Mouse (Mus musculus) adrenal gland (tissue): Measurements from ENCODE around the gene Trim27.

Experiments used
- intact Hi-C: fragments of 180-260 bp; cut with DNase I; formaldehyde crosslinking; loops from one replicate; pipeline ENCODE4 v1.15.1; 2025

The Trim27 gene

GRCm38 (mm10) chr13:21171156-21171530, 8.1 kb upstream of the Trim27 start:
- intact Hi-C loops, result loop anchor here (5.0 kb wide), 1 partner anchor 541 kb away; no protein-coding TSS in a partner anchor

GRCm38 (mm10) chr13:21171600-21172150, 7.6 kb upstream of the Trim27 start:
- intact Hi-C loops, result loop anchor here (5.0 kb wide), 1 partner anchor 541 kb away; no protein-coding TSS in a partner anchor

GRCm38 (mm10) chr13:21172241-21173027, 6.8 kb upstream of the Trim27 start:
- intact Hi-C loops, result loop anchor here (5.0 kb wide), 1 partner anchor 540 kb away; no protein-coding TSS in a partner anchor

- intact Hi-C loops, result loop anchor here (5.0 kb wide), 1 partner anchor 539 kb away; no protein-coding TSS in a partner anchor
Observed at GRCm38 (mm10) chr13:21173072-21173471, 6.2 kb upstream of the Trim27 start.

GRCm38 (mm10) chr13:21176733-21177132, 2.5 kb upstream of the Trim27 start:
- intact Hi-C loops, result no loop called here

- intact Hi-C loops, result no loop called here
Observed at GRCm38 (mm10) chr13:21177657-21178056, 1.6 kb upstream of the Trim27 start.

- intact Hi-C loops, result no loop called here
Observed at GRCm38 (mm10) chr13:21178364-21178763, 881 bp upstream of the Trim27 start.

GRCm38 (mm10) chr13:21179724-21180550, 692 bp downstream of the Trim27 start:
- intact Hi-C loops, result no loop called here

GRCm38 (mm10) chr13:21180551-21181530, 1.6 kb downstream of the Trim27 start:
- intact Hi-C loops, result loop anchor here (1.0 kb wide), 1 partner anchor 19 kb away; no protein-coding TSS in a partner anchor

GRCm38 (mm10) chr13:21181996-21182395, 2.8 kb downstream of the Trim27 start:
- intact Hi-C loops, result loop anchor here (1.0 kb wide), 1 partner anchor 18 kb away; no protein-coding TSS in a partner anchor

GRCm38 (mm10) chr13:21183066-21183465, 3.8 kb downstream of the Trim27 start:
- intact Hi-C loops, result no loop called here

GRCm38 (mm10) chr13:21183661-21184060, 4.4 kb downstream of the Trim27 start:
- intact Hi-C loops, result no loop called here

GRCm38 (mm10) chr13:21185521-21185920, 6.3 kb downstream of the Trim27 start:
- intact Hi-C loops, result no loop called here

GRCm38 (mm10) chr13:21195406-21196228, 16.4 kb downstream of the Trim27 start:
- intact Hi-C loops, result no loop called here

GRCm38 (mm10) chr13:21197721-21198120, 18.5 kb downstream of the Trim27 start:
- intact Hi-C loops, result no loop called here

GRCm38 (mm10) chr13:21198313-21198712, 19.1 kb downstream of the Trim27 start:
- intact Hi-C loops, result no loop called here

GRCm38 (mm10) chr13:21199046-21200028, 20.1 kb downstream of the Trim27 start:
- intact Hi-C loops, result loop anchor here (1.0 to 5.0 kb wide), 2 partner anchors 18 to 37 kb away; no protein-coding TSS in a partner anchor
